Mouse (Mus musculus): Measurements from ENCODE around the gene Vmn1r119. TPM values are rescaled to one million over a fixed set of nuclear protein-coding genes. Genes with fewer than 3 reads are reported as not detected.

Gene Vmn1r119
- not detected for polyA plus RNA-seq (2017; shearing (Covaris generic))

GRCm38 (mm10) chr7:21012355-21012754 is at the start of gene Vmn1r119:
Gene Vmn1r119 (minus strand): TSS chr7:21012455.

GRCm38 (mm10) chr7:21053684-21054083 is 41.4 kb upstream of the Vmn1r119 start, which contains the start of gene Vmn1r120:
Gene Vmn1r120 (minus strand): TSS chr7:21053784.

Other genes starting within 250 kb of the Vmn1r119 start
- not detected for gene Vmn1r112, start 241.3 kb downstream of the Vmn1r119 start, polyA plus RNA-seq (2017; shearing (Covaris generic))
- not detected for gene Vmn1r113, start 225.2 kb downstream of the Vmn1r119 start, polyA plus RNA-seq (2017; shearing (Covaris generic))
- not detected for gene Vmn1r114, start 200.3 kb downstream of the Vmn1r119 start, polyA plus RNA-seq (2017; shearing (Covaris generic))
- not detected for gene Vmn1r115, start 167.5 kb downstream of the Vmn1r119 start, polyA plus RNA-seq (2017; shearing (Covaris generic))
- gene Vmn1r116, start 140.2 kb downstream of the Vmn1r119 start, polyA plus RNA-seq (2017; shearing (Covaris generic)), result not detected
- not detected for gene Vmn1r117, start 128.3 kb downstream of the Vmn1r119 start, polyA plus RNA-seq (2017; shearing (Covaris generic))
- gene Vmn1r118, start 100.1 kb downstream of the Vmn1r119 start, polyA plus RNA-seq (2017; shearing (Covaris generic)), result not detected
- gene Vmn1r120, start 41.3 kb upstream of the Vmn1r119 start, polyA plus RNA-seq (2017; shearing (Covaris generic)), result not detected
- not detected for gene Vmn1r121, start 86.1 kb upstream of the Vmn1r119 start, polyA plus RNA-seq (2017; shearing (Covaris generic))
- not detected for gene Vmn1r122, start 121.7 kb upstream of the Vmn1r119 start, polyA plus RNA-seq (2017; shearing (Covaris generic))
- not detected for gene Vmn1r123, start 149.7 kb upstream of the Vmn1r119 start, polyA plus RNA-seq (2017; shearing (Covaris generic))
- not detected for gene Gm5157, start 178.0 kb upstream of the Vmn1r119 start, polyA plus RNA-seq (2017; shearing (Covaris generic))
- gene Vmn1r124, start 248.2 kb upstream of the Vmn1r119 start, polyA plus RNA-seq (2017; shearing (Covaris generic)), result not detected